Mouse (Mus musculus): ENCODE results near the gene Csnk1g2. TPM values are rescaled to one million over a fixed set of nuclear protein-coding genes. Genes with fewer than 3 reads are reported as not detected.
A peak's percentile ranks its signal among the peaks of the same experiment; 100 is the strongest.

Gene Csnk1g2
- polyA plus RNA-seq, 1 experiment from 2014 or later: 75.4 TPM

- H3K36me3 ChIP-seq (ENCODE audit: control insufficient read depth, insufficient read depth, low read length): no peaks in the 10 kb centered on the region; the same call in 1 of the 2 replicates
- no peaks in the 10 kb centered on the region for H3K27me3 ChIP-seq (ENCODE audit: control insufficient read depth, insufficient read depth, low read length)
- WGBS: 42% methylated on average over 8 of the region's 8 CpGs
- H3K27ac ChIP-seq (replicated peaks): no peak overlapping the region
- H3K4me2 ChIP-seq (replicated peaks; ENCODE audit: low read depth): no peak overlapping the region
- ATAC-seq (ENCODE audit: low FRiP score, low TSS enrichment) (no peak), DNase-seq (ENCODE audit: low spot score) (no peak)
- no peak overlapping the region for H3K4me3 ChIP-seq (ENCODE audit: low read depth, low read length)
- H3K4me1 ChIP-seq (replicated peaks; ENCODE audit: control insufficient read depth, insufficient read depth): peaks cover 5% of the 10 kb centered on the region; the same call in 1 of the 2 replicates
- H3K9ac ChIP-seq (ENCODE audit: low read length): no peak overlapping the region; the same call in 1 of the 2 replicates
- no peak for TF ChIP-seq CTCF (IDR thresholded peaks at IDR 0.05; ENCODE audit: low read depth)
- TF ChIP-seq EP300 (optimal IDR thresholded peaks at IDR 0.05): no peak
- H3K9me3 ChIP-seq (ENCODE audit: control insufficient read depth, low read length): no peaks in the 10 kb centered on the region
Observed at GRCm38 (mm10) chr10:80619465-80620244, 3.0 kb upstream of the Csnk1g2 start.

DNA sequence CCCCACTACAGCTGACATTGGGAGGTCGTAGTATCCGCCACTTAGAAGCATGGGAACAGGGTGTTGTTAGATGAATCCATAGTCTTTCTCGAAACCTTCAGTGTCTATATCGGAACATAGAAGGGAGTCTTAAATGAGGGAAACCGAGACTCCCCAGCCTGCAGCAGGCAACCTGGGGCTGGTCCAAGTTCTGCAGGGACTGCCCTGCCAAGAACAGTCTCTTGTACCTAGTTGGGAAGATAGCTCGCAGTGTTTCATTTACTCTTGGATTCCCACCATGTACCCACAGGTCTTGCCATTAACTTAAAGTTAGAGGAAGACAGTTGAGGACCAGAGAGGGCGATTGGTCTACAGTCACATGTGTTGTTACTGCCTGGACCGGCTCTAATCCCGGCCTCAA, 2.3 kb upstream of the Csnk1g2 start:
- no peak overlapping the region for H3K27ac ChIP-seq (replicated peaks)
- 84% methylated on average over 9 of the region's 9 CpGs for WGBS
- DNase-seq (ENCODE audit: low spot score) (no peak), ATAC-seq (ENCODE audit: low FRiP score, low TSS enrichment) (no peak)
- H3K36me3 ChIP-seq (ENCODE audit: control insufficient read depth, insufficient read depth, low read length): no peaks in the 10 kb centered on the region; the same call in 1 of the 2 replicates
- peaks cover 5% of the 10 kb centered on the region; the same call in 1 of the 2 replicates for H3K4me1 ChIP-seq (replicated peaks; ENCODE audit: control insufficient read depth, insufficient read depth)
- H3K4me2 ChIP-seq (replicated peaks; ENCODE audit: low read depth): no peak overlapping the region
- no peaks in the 10 kb centered on the region for H3K27me3 ChIP-seq (ENCODE audit: control insufficient read depth, insufficient read depth, low read length)
- no peak overlapping the region for H3K9ac ChIP-seq (ENCODE audit: low read length)
- no peak for TF ChIP-seq EP300 (optimal IDR thresholded peaks at IDR 0.05)
- TF ChIP-seq CTCF (IDR thresholded peaks at IDR 0.05; ENCODE audit: low read depth): no peak
- no peak overlapping the region for H3K4me3 ChIP-seq (ENCODE audit: low read depth, low read length)
- H3K9me3 ChIP-seq (ENCODE audit: control insufficient read depth, low read length): no peaks in the 10 kb centered on the region

DNA sequence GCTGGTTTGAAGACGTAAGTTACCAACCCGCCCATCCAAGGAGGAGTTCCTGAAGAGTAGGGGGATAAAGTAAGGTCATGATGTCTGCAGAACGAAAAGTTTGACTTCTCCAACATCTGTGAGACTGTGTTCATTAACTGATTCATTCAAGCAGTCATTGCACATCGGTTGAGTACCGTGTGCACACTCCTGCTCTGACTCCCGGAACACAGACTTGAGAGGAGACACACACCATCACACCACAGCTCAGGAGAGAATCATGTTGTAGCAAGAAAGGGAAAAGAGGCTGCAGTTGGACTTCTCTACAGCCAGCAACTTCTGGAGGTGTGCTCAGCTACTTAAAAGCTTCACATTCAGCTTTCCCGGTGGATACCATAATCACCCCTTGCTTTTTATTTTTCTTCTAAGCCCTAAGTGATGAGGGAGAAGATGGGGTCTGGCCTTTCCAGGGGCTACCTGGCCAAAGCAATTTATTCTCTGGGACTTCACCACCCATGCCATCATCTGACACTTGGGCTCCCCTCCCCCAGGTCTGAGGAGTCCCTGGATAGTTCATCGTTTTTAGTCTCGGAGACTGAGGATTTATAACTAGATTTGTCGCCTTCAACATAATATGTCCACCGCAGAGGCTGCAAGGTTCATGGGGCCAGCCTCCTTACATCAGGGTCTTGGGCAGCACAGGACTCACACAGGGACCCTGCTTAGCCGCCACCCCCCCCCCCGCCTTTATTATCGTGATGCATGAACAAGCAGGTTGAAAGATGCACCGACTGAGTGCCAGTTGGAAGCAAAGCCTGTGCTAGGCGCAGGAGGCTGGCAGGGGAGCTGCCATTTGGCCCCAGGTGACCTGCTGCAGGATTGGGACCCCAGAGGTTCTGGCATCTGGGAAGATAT, 1.6 kb upstream of the Csnk1g2 start:
- no peaks in the 10 kb centered on the region for H3K27me3 ChIP-seq (ENCODE audit: control insufficient read depth, insufficient read depth, low read length)
- no peaks in the 10 kb centered on the region; the same call in 1 of the 2 replicates for H3K36me3 ChIP-seq (ENCODE audit: control insufficient read depth, insufficient read depth, low read length)
- H3K9ac ChIP-seq (ENCODE audit: low read length): peak overlapping the region; percentile 59
- no peaks in the 10 kb centered on the region for H3K9me3 ChIP-seq (ENCODE audit: control insufficient read depth, low read length)
- 54% methylated on average over 16 of the region's 16 CpGs for WGBS
- no peak for DNase-seq (ENCODE audit: low spot score)
- ATAC-seq (ENCODE audit: low FRiP score, low TSS enrichment): no peak
- no peak for TF ChIP-seq CTCF (IDR thresholded peaks at IDR 0.05; ENCODE audit: low read depth)
- peak overlapping the region; percentile 88 for H3K27ac ChIP-seq (replicated peaks)
- peak overlapping the region; percentile 61 for H3K4me2 ChIP-seq (replicated peaks; ENCODE audit: low read depth)
- peaks cover 5% of the 10 kb centered on the region; the same call in 1 of the 2 replicates for H3K4me1 ChIP-seq (replicated peaks; ENCODE audit: control insufficient read depth, insufficient read depth)
- peak overlapping the region; percentile 84 for H3K4me3 ChIP-seq (ENCODE audit: low read depth, low read length)

- ATAC-seq (ENCODE audit: low FRiP score, low TSS enrichment): no peak
- H3K9ac ChIP-seq (ENCODE audit: low read length): peak overlapping the region; percentile 59
- no peaks in the 10 kb centered on the region for H3K9me3 ChIP-seq (ENCODE audit: control insufficient read depth, low read length)
- peaks cover 5% of the 10 kb centered on the region; the same call in 1 of the 2 replicates for H3K4me1 ChIP-seq (replicated peaks; ENCODE audit: control insufficient read depth, insufficient read depth)
- no peaks in the 10 kb centered on the region; the same call in 1 of the 2 replicates for H3K36me3 ChIP-seq (ENCODE audit: control insufficient read depth, insufficient read depth, low read length)
- no peak for DNase-seq (ENCODE audit: low spot score)
- H3K4me3 ChIP-seq (ENCODE audit: low read depth, low read length): peak overlapping the region; percentile 84
- peak overlapping the region; percentile 88 for H3K27ac ChIP-seq (replicated peaks)
- H3K4me2 ChIP-seq (replicated peaks; ENCODE audit: low read depth): peak overlapping the region; percentile 61
- TF ChIP-seq CTCF (IDR thresholded peaks at IDR 0.05; ENCODE audit: low read depth) (no peak), EP300 (optimal IDR thresholded peaks at IDR 0.05) (no peak)
- H3K27me3 ChIP-seq (ENCODE audit: control insufficient read depth, insufficient read depth, low read length): no peaks in the 10 kb centered on the region
- WGBS: under 1% methylated on average over 9 of the region's 9 CpGs
Observed at GRCm38 (mm10) chr10:80621690-80621939, 1.0 kb upstream of the Csnk1g2 start.

DNA sequence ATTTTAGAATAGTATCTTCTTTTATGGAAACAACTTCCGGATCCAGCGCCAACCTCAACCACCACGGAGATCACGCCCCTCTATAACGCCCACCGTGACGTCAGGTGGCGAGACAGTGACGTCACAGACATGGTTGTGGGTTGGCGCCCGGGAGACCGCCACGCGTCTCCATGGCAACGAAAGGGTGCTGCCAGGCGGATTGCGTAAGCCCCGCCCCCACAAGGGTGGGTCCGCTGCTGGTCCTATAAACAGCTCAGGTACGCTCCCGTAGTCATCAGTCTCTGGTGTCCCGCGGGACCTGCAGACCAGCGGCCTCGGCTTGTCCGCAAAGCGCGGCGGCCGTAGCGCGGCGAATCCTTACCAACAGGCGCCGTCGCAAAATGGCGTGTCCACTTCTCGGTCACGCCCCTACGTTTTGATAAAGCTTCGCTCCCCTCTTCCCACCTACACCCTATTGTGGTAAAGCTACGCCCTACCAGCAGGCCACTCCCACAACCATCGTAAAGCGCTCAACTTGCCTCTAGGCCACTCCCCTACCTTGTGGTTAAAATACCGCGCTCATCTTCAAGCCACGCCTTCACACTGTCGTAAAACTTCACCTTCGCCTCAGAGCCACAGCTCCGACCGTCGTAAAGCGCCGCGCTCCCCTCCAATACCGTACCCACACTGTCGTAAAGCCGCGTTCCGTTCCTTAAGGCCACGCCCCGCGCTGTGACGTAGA, 538 bp upstream of the Csnk1g2 start:
- TF ChIP-seq CTCF (IDR thresholded peaks at IDR 0.05; ENCODE audit: low read depth): no peak; the same call in 1 of the 2 replicates
- H3K4me3 ChIP-seq (ENCODE audit: low read depth, low read length): peak overlapping the region; percentile 84
- under 1% methylated on average over 62 of the region's 64 CpGs for WGBS
- peak overlapping the region; percentile 93 for H3K27ac ChIP-seq (replicated peaks)
- H3K4me2 ChIP-seq (replicated peaks; ENCODE audit: low read depth): peak overlapping the region; percentile 61
- peaks cover 5% of the 10 kb centered on the region; the same call in 1 of the 2 replicates for H3K4me1 ChIP-seq (replicated peaks; ENCODE audit: control insufficient read depth, insufficient read depth)
- H3K9ac ChIP-seq (ENCODE audit: low read length): peak overlapping the region; percentile 59
- DNase-seq (ENCODE audit: low spot score) (peak; percentile 99), ATAC-seq (ENCODE audit: low FRiP score, low TSS enrichment) (peak; percentile 96)
- no peaks in the 10 kb centered on the region for H3K9me3 ChIP-seq (ENCODE audit: control insufficient read depth, low read length)
- H3K36me3 ChIP-seq (ENCODE audit: control insufficient read depth, insufficient read depth, low read length): no peaks in the 10 kb centered on the region; the same call in 1 of the 2 replicates
- H3K27me3 ChIP-seq (ENCODE audit: control insufficient read depth, insufficient read depth, low read length): no peaks in the 10 kb centered on the region
